Mouse (Mus musculus): ENCODE measurements around the gene Rpl23a. TPM values are rescaled to one million over a fixed set of nuclear protein-coding genes. Genes with fewer than 3 reads are reported as not detected.
A peak's percentile ranks its signal among the peaks of the same experiment; 100 is the strongest.

The Rpl23a gene
- total RNA-seq, 4 experiments from 2014 or later = 606 to 878 (median 722) TPM

GRCm38 (mm10) chr11:78167257-78167959 is 16.0 kb downstream of the Rpl23a start:
- no peak for DNase-seq (ENCODE audit: low spot score in 2 of 2)

GRCm38 (mm10) chr11:78166640-78167039 is 16.7 kb downstream of the Rpl23a start:
- no peak for DNase-seq (ENCODE audit: low spot score in 2 of 2)

GRCm38 (mm10) chr11:78166161-78166560 is 17.2 kb downstream of the Rpl23a start:
- DNase-seq (ENCODE audit: low spot score in 2 of 2) = no peak

GRCm38 (mm10) chr11:78165761-78166109 is 17.6 kb downstream of the Rpl23a start:
- no peak for DNase-seq (ENCODE audit: low spot score in 2 of 2)

GRCm38 (mm10) chr11:78164924-78165760 is 18.2 kb downstream of the Rpl23a start, which contains the start of gene Traf4:
Gene Traf4, minus strand, starts transcription at chr11:78165589.
- no peak for DNase-seq (ENCODE audit: low spot score in 2 of 2)

GRCm38 (mm10) chr11:78164604-78164923 is 18.8 kb downstream of the Rpl23a start:
- no peak for DNase-seq (ENCODE audit: low spot score in 2 of 2)

- DNase-seq (ENCODE audit: low spot score in 2 of 2) = no peak
Measured at GRCm38 (mm10) chr11:78163681-78164603, 19.4 kb downstream of the Rpl23a start.

GRCm38 (mm10) chr11:78163045-78163444 is 20.3 kb downstream of the Rpl23a start:
- DNase-seq (ENCODE audit: low spot score in 2 of 2) = no peak

GRCm38 (mm10) chr11:78162504-78162903 is 20.9 kb downstream of the Rpl23a start:
- no peak for DNase-seq (ENCODE audit: low spot score in 2 of 2)

GRCm38 (mm10) chr11:78161968-78162367 is 21.4 kb downstream of the Rpl23a start:
- DNase-seq (ENCODE audit: low spot score in 2 of 2) = no peak

GRCm38 (mm10) chr11:78161169-78161568 is 22.2 kb downstream of the Rpl23a start:
- DNase-seq (ENCODE audit: low spot score in 2 of 2) = no peak

GRCm38 (mm10) chr11:78160675-78161074 is 22.7 kb downstream of the Rpl23a start:
- no peak for DNase-seq (ENCODE audit: low spot score in 2 of 2)

- DNase-seq (ENCODE audit: low spot score in 2 of 2) = no peak
Measured at GRCm38 (mm10) chr11:78160171-78160570, 23.2 kb downstream of the Rpl23a start.

GRCm38 (mm10) chr11:78159557-78159956 is 23.8 kb downstream of the Rpl23a start:
- DNase-seq (ENCODE audit: low spot score in 2 of 2) = no peak

- DNase-seq (ENCODE audit: low spot score in 2 of 2) = peak in 1 of 2 experiments; percentile 81
Measured at GRCm38 (mm10) chr11:78159096-78159495, 24.3 kb downstream of the Rpl23a start.

- no peak for DNase-seq (ENCODE audit: low spot score in 2 of 2)
Measured at GRCm38 (mm10) chr11:78156156-78156699, 27.2 kb downstream of the Rpl23a start.

GRCm38 (mm10) chr11:78155674-78156073 is 27.7 kb downstream of the Rpl23a start:
- DNase-seq (ENCODE audit: low spot score in 2 of 2) = no peak

GRCm38 (mm10) chr11:78153778-78154177 is 29.6 kb downstream of the Rpl23a start:
- no peak for DNase-seq (ENCODE audit: low spot score in 2 of 2)

GRCm38 (mm10) chr11:78152299-78153231 is 30.8 kb downstream of the Rpl23a start:
- peak; percentile 87 to 91 for DNase-seq (ENCODE audit: low spot score in 2 of 2)

- DNase-seq (ENCODE audit: low spot score in 2 of 2) = no peak
Measured at GRCm38 (mm10) chr11:78151161-78151560, 32.2 kb downstream of the Rpl23a start.

All from layer of hippocampus, adult 8-10 months (tissue).